Mouse (Mus musculus) intestine, postnatal 0 days (tissue): ENCODE results near the gene Hoxc9. TPM values are rescaled to one million over a fixed set of nuclear protein-coding genes. Genes with fewer than 3 reads are reported as not detected.

Source experiments
- ATAC-seq: fragments of 200-750 bp; cut with Nextera tagmentation; 2 replicates; pipeline ENCODE4 v1.8.0; 2017; ENCODE audit warnings: mild to moderate bottlenecking, moderate TSS enrichment, moderate library complexity
- H3K27ac ChIP-seq: fragments of 300-500 bp; sonication (generic); 2 replicates; pipeline ENCODE4 v1.5.1; 2014; ENCODE audit warnings: mild to moderate bottlenecking, low read depth, low read length, moderate library complexity
- H3K27me3 ChIP-seq: fragments of 300-500 bp; sonication (generic); replicated peaks from 2 replicates; pipeline ENCODE4 v1.6.1; 2014; ENCODE audit warnings: low read length, mixed read lengths; ENCODE audit not compliant: control insufficient read depth, insufficient read depth
- H3K36me3 ChIP-seq: fragments of 300-500 bp; sonication (generic); 2 replicates; pipeline ENCODE4 v1.6.1; 2014; ENCODE audit warnings: mild to moderate bottlenecking, moderate library complexity; ENCODE audit not compliant: control insufficient read depth, insufficient read depth
- H3K4me1 ChIP-seq: fragments of 300-500 bp; sonication (generic); replicated peaks from 2 replicates; pipeline ENCODE4 v1.6.1; 2014; ENCODE audit warnings: antibody characterized with exemption, low read length, mixed read lengths; ENCODE audit not compliant: control insufficient read depth, insufficient read depth
- H3K4me2 ChIP-seq: fragments of 300-500 bp; sonication (generic); replicated peaks from 2 replicates; pipeline ENCODE4 v1.6.1; 2014; ENCODE audit warnings: low read depth, mild to moderate bottlenecking, moderate library complexity
- H3K4me3 ChIP-seq: fragments of 300-500 bp; sonication (generic); 2 replicates; pipeline ENCODE4 v1.5.1; 2014; ENCODE audit warnings: low read depth, low read length
- H3K9ac ChIP-seq: fragments of 300-500 bp; sonication (generic); 2 replicates; pipeline ENCODE4 v1.6.1; 2014; ENCODE audit warnings: mild to moderate bottlenecking, low read depth, low read length
- H3K9me3 ChIP-seq: fragments of 300-500 bp; sonication (generic); 2 replicates; pipeline ENCODE4 v1.6.1; 2016; ENCODE audit warnings: mixed run types; ENCODE audit not compliant: control insufficient read depth
- CTCF ChIP-seq: sonication (generic); IDR thresholded peaks from 2 replicates; pipeline ENCODE4 v1.5.1; 2016; ENCODE audit warnings: low read depth, mild to moderate bottlenecking, control low read depth, antibody characterized with exemption, moderate library complexity
- WGBS: fragments of 180-500 bp; shearing (Covaris S2); extraction: QIAGEN DNeasy Blood & Tissue Kit; methylation state at CpG from one replicate; pipeline ENCODE4 v1.1.7; 2014; 5-methylcytosine and 5-hydroxymethylcytosine counted together
- polyA plus RNA-seq: library from polyadenylated mRNA; unstranded; fragments of >200 nt; fragmentation: Nextera tagmentation; extraction: Ambion mirVana; gene quantifications from 2 replicates; pipeline ENCODE4 v1.2.1, GENCODE M21; 2015

The Hoxc9 gene
- polyA plus RNA-seq, 1 experiment from 2014 or later: 0.43 TPM

DNA sequence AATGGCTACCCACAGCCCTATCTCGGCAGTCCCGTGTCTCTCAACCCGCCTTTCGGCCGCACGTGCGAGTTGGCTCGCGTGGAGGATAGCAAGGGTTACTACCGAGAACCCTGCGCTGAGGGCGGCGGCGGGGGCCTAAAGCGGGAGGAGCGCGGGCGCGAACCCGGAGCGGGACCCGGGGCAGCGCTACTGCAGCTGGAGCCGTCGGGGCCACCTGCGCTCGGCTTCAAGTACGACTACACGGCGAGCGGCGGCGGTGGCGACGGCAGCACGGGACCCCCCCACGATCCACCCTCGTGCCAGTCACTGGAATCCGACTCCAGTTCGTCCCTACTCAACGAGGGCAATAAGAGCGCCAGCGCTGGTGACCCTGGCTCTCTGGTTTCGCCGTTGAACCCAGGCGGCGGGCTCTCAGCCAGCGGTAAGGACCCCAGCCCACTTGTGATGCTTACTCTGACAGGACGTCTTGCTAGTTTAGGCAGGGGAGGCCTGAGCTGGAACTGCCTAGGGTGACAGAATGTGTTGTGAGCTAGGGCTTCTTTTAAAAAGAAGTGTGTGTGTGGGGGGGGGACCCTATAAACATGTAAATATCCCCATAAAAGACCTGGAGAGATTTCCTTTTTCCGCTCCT, 39.1 kb upstream of the Hoxc9 start:
- no peak overlapping the region for H3K9ac ChIP-seq
- TF ChIP-seq CTCF: no peak
- H3K9me3 ChIP-seq: no peaks in the 10 kb centered on the region
- H3K27ac ChIP-seq: no peak overlapping the region
- 0 out of 2 replicates have a peak overlapping the region, but pooled peaks have one; percentile 6 for H3K4me3 ChIP-seq
- 2% methylated on average over 50 of the region's 50 CpGs for WGBS
- ATAC-seq: no peak
- peaks cover 99% of the 10 kb centered on the region for H3K27me3 ChIP-seq
- no peak overlapping the region for H3K4me2 ChIP-seq
- H3K36me3 ChIP-seq: no peaks in the 10 kb centered on the region
- H3K4me1 ChIP-seq: no peaks in the 10 kb centered on the region

DNA sequence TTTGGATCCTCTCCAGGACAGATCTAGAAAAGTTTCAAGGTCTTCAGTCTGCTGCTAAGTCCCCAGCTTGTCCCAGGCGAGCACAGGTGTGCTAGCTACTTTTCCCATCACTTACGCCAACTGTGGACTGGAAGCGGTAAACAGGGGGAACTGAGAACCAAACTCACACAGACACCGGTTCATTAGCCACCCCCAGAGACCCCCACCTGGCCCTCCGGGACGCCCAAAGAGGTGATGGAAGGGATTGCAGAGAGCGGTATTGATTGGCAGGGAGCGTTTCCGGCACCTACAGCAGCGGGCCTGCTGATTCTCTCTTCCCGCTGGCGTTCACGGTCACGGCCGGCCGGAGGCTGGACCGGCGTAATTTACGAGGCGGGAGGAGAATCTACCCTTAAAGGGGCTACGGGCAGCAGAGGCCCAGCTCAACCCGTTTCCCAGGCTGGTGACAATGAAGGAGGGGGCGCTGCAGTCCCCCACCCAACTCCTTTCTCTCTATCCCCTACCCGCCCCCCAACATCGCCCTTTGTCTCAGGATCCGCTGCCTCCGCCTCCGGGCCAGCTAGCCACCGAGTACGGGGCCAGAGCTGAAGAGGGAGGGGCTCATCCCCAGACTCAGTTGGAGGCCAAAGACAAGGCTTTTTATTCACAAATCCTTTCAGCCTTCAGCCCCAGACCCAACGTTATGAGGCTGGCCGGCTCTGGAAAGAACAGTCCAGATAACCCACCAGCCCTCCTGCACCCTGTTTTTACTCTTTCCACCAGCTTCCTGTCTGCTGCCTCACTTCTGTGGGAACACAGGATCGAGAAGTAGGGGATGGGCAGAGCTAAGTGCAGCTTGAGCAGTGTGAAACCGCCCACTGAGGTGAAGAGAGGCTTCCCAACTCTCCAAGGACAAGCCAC, 36.7 kb upstream of the Hoxc9 start:
- ATAC-seq: no peak
- no peak for TF ChIP-seq CTCF
- no peaks in the 10 kb centered on the region for H3K9me3 ChIP-seq

DNA sequence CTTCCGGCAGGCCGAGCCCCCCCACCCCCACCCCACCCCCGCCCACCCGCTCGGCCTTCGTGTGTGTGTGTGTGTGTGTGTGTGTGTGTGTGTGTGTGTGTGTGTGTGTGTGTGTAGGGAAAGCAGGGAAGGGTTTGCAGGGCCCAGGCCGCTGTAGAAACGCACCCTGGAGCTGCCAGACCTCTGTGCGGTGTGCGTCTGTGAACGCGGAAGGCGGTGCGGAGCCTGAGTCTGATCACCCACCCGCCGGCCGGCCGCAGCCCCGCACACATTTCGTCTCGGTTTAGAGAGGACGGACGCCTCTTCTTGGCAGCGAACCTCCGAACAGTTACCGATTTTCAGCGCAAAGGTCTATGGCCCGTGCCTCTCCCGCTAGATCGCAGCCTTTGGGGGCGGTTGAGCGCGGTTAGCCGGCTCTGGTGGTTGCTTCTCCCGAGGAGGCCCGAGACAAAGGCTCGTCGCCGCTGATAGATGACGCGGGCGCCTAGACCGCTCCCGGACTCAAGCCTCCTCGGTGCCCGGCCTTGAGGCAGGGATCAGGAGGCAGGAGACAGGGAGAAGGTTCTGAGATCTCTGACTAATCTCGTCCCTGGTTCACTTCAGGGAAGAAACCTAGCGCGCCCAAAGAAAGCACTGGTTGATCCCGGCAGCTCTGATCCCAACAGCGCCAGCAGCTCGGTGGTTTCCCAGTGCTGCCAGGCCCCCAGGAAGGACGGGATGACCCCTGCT, 33.3 kb upstream of the Hoxc9 start:
- ATAC-seq: no peak
- Histone ChIP-seq H3K27ac (no peak overlapping the region), H3K36me3 (no peaks in the 10 kb centered on the region), H3K9ac (no peak overlapping the region), H3K4me1 (no peaks in the 10 kb centered on the region), H3K4me2 (peak overlapping the region; percentile 37), H3K9me3 (no peaks in the 10 kb centered on the region), H3K4me3 (0 out of 2 replicates have a peak overlapping the region, but pooled peaks have one; percentile 11), H3K27me3 (peaks cover 99% of the 10 kb centered on the region)
- WGBS: under 1% methylated on average over 50 of the region's 53 CpGs
- TF ChIP-seq CTCF: peak; percentile 52; the same call in 1 of the 2 replicates

More for the DNA sequence above, 36.7 kb upstream of the Hoxc9 start:
- 2% methylated on average over 34 of the region's 34 CpGs for WGBS
- no peak overlapping the region for H3K4me2 ChIP-seq
- H3K36me3 ChIP-seq: no peaks in the 10 kb centered on the region
- H3K4me3 ChIP-seq: 0 out of 2 replicates have a peak overlapping the region, but pooled peaks have one; percentile 3
- no peak overlapping the region for H3K9ac ChIP-seq
- H3K4me1 ChIP-seq: no peaks in the 10 kb centered on the region
- H3K27ac ChIP-seq: no peak overlapping the region
- peaks cover 99% of the 10 kb centered on the region for H3K27me3 ChIP-seq

DNA sequence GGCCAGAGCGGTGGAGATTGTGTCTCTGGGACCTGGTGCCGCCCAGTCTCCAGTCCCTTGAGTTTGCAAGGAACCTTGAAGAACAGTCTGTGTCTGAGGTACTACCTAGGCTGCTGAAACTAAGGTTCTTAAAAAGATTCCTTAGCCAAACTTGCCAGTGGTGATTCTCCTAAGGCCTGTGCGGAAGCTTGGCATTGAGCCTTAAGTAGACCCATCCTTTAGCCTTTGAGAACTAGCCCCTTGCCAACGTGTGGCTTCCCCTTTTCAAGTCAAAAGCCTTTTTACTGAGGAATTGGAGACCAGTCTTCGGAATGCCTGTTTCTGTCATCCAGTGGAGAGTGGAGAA, 32.8 kb upstream of the Hoxc9 start:
- Histone ChIP-seq H3K4me2 (0 out of 2 replicates have a peak overlapping the region, but pooled peaks have one; percentile 37), H3K9me3 (no peaks in the 10 kb centered on the region), H3K4me3 (no peak overlapping the region), H3K9ac (no peak overlapping the region), H3K27ac (no peak overlapping the region), H3K4me1 (no peaks in the 10 kb centered on the region), H3K27me3 (peaks cover 99% of the 10 kb centered on the region), H3K36me3 (no peaks in the 10 kb centered on the region)
- no peak; the same call in 1 of the 2 replicates for TF ChIP-seq CTCF
- WGBS: 5% methylated on average over 5 of the region's 5 CpGs
- no peak for ATAC-seq

DNA sequence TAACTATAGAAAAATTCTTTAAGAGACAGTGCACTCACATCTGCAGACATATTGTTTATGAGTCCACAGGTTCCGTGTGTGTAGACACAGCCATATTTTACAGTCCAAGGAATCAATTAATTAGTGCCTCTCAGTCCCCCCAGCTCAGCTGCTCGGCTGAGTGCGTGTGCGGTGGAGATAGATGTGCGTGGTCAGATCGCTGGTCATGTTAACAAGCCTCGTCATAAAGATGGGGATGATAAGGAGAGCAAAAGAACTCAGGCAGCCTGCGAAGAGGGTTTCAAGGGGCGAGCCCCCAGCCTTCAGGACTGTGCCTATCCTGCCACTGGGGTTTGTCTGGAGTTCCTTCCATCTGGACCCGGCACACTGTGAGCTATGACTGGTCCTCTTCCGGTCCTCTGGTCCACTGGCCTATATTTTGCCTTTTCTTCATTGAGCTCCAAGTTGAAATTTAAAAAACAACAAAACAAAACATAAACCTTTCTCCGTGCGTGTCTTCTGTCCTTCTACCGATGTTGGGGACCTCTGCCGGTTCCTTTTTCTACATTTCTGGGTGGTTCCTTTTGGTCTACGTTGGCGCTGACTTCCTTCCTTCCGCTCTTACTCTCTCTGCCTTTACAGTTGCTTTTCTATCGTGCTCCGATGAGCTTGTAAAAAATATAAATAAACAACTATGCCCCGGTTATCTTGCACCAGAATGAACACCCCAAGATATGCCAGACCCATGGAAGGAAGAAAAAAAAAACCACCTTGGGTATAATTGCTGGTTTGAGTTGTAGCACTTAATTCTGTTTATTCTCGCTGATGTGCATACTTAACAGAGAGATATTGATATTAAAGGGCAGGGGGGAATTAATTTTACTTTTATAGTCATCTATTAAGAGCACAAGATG, 30.8 kb upstream of the Hoxc9 start:
- Histone ChIP-seq H3K27me3 (peaks cover 99% of the 10 kb centered on the region), H3K4me2 (no peak overlapping the region), H3K4me1 (no peaks in the 10 kb centered on the region), H3K9me3 (no peaks in the 10 kb centered on the region), H3K36me3 (no peaks in the 10 kb centered on the region), H3K4me3 (no peak overlapping the region), H3K9ac (no peak overlapping the region), H3K27ac (no peak overlapping the region)
- 13% methylated on average over 22 of the region's 22 CpGs for WGBS
- no peak for ATAC-seq
- no peak for TF ChIP-seq CTCF
